ENCODE assay signal across 8 mouse cellular contexts in the genomic region with DNA sequence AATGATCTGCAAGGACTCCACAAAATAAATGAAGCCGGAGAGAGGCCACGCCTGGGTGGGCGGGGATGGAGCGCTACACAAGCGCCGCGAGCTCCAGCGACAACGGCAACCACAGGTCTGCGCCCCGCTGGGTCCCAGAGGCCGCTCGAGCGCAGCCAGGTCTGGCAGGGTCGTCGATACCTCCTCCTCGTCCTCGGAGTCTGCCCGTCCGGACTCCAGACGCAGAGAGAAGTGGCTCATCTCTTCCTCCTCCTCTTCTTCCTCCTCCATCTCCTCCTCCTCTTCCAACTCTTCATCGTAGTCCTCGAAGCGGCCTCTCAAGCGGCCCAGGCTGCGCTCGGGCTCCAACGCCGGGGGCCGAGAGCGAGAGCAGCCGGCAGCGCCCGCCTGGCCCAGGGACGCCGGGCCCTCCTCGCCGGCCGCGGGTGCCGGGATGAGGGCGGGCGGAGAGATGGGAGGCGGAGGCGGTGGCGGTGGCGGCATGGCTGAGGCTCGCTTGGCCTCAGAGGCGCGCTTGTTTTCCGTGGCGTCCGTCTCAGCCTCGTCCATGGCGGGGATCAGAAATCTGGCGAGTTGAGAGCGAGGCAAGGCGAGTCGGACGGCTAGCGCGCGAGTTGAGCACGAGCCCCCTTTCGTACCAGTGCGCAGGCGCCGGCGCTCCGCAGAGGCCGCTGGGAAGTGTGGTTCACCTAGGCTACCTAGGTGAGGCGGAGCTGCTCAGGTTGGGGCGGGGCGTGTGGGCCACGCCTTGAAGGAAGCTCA. TPM values are rescaled to one million over a fixed set of nuclear protein-coding genes. Genes with fewer than 3 reads are reported as not detected.
DNase-seq lines count a peak whose midpoint lies in the region; ATAC-seq lines count a peak whose summit lies in the region.

Pcgf6 (minus strand) TSS at position 636 of the 762 bp plus-strand sequence.

- H3K4me2 ChIP-seq in intestine, embryonic 15.5 days (replicated peaks): peak within 1 kb of the TSS; percentile 65

- ATAC-seq in intestine, embryonic 15.5 days: peak; percentile 91

- H3K4me3 ChIP-seq in intestine, embryonic 15.5 days (replicated peaks): peak within 1 kb of the TSS; percentile 84

- H3K9ac ChIP-seq in intestine, embryonic 15.5 days: peak within 1 kb of the TSS; percentile 82

- under 1% methylated on average over 75 of the region's 75 CpGs for WGBS in intestine, embryonic 15.5 days

- H3K27ac ChIP-seq in intestine, embryonic 15.5 days: peak within 1 kb of the TSS; percentile 91

- no peaks in the 10 kb centered on the region for H3K9me3 ChIP-seq in intestine, embryonic 15.5 days

- peaks cover 9% of the 10 kb centered on the region for H3K4me1 ChIP-seq in intestine, embryonic 15.5 days (replicated peaks)

- peak; percentile 59 for DNase-seq in adrenal gland, adult 8-10 months
- peak; percentile 78 for DNase-seq in embryo, embryonic 11.5 days (ENCODE audit: low read depth, low spot score)
- peak; percentile 50 to 61 for DNase-seq in gastrocnemius, postnatal 36 days
- peak; percentile 85 to 89 for DNase-seq in left cerebral cortex, postnatal 25 days (ENCODE audit: low spot score in 2 of 2)
- DNase-seq in mesoderm, embryonic 11.5 days (ENCODE audit: low read depth, low spot score): peak; percentile 81
- DNase-seq in right cerebral cortex, postnatal 36 days (ENCODE audit: low spot score in 2 of 2): peak; percentile 69 to 78
- DNase-seq in yolk sac, embryonic 10.5 days (ENCODE audit: low spot score): peak; percentile 89

- H3K27me3 ChIP-seq in intestine, embryonic 15.5 days (replicated peaks): no peaks in the 10 kb centered on the region

- H3K36me3 ChIP-seq in intestine, embryonic 15.5 days: no peaks in the 10 kb centered on the region

- intact Hi-C loops in gastrocnemius, postnatal 36 days (cut with DNase I): no loop called here
- intact Hi-C loops in left cerebral cortex, postnatal 25 days (cut with DNase I): loop anchor here (1.0 kb wide), 1 partner anchor 35 kb away; the partner anchor contains the start of gene Nt5c2

RNA-seq across cellular contexts. Expression of gene Pcgf6, which starts in this region (rescaled TPM):
- 10 to 100 TPM; 11.7 to 19.9 (median 15.6) TPM for total RNA-seq in adrenal gland, adult 8-10 months (2022)
- 1 to 10 TPM; 3.4 to 4.1 TPM for total RNA-seq in gastrocnemius, postnatal 36 days (2021)
- 18.9 and 19.5 TPM in 2 replicates for polyA plus RNA-seq in intestine, embryonic 15.5 days (2015; fragmentation: Nextera tagmentation; extraction: Ambion mirVana)
- 10 to 100 TPM; 16.2 to 17.8 TPM for total RNA-seq in left cerebral cortex, postnatal 25 days (2021)

Comparison
In these comparisons a context has a peak if more than half of its experiments do, and no peak if none do; other contexts are left out.
1. Peak in every context shown above with its lines: DNase-seq, ATAC-seq, H3K4me3 ChIP-seq and H3K27ac ChIP-seq.